Mouse (Mus musculus) neutrophil, adult 5-6 weeks (primary cell): ENCODE data around the gene Extl2. TPM values are rescaled to one million over a fixed set of nuclear protein-coding genes. Genes with fewer than 3 reads are reported as not detected.

Experiments
- ATAC-seq: fragments of 151-379, 151-347 bp; 2 replicates; pipeline ENCODE4 v1.8.0; 2017; ENCODE audit warnings: mild to moderate bottlenecking, moderate TSS enrichment; ENCODE audit not compliant: insufficient number of reproducible peaks, poor library complexity, low FRiP score, severe bottlenecking; ENCODE audit errors: extremely low read depth
- total RNA-seq: library from RNA; stranded (forward); fragments of 200-1000 nt; gene quantifications from 2 replicates; pipeline ENCODE4 v1.2.3, GENCODE M21; 2017

Gene Extl2
- total RNA-seq, 1 experiment from 2014 or later: 1.6 TPM

- ATAC-seq: no peak
Measured at GRCm38 (mm10) chr3:115996929-115997328, 10.3 kb upstream of the Extl2 start.

GRCm38 (mm10) chr3:116006284-116006977 lies 831 bp upstream of the Extl2 start:
- ATAC-seq: peak; percentile 65

- peak; percentile 45; the same call in 1 of the 2 replicates for ATAC-seq
Measured at GRCm38 (mm10) chr3:116007941-116008440, 729 bp downstream of the Extl2 start.

- ATAC-seq: no peak
Measured at GRCm38 (mm10) chr3:116009622-116010344, 2.5 kb downstream of the Extl2 start.

GRCm38 (mm10) chr3:116014901-116015300 lies 7.6 kb downstream of the Extl2 start:
- no peak for ATAC-seq

- ATAC-seq: no peak
Measured at GRCm38 (mm10) chr3:116016116-116016515, 8.9 kb downstream of the Extl2 start.

- ATAC-seq: no peak
Measured at GRCm38 (mm10) chr3:116018606-116019005, 11.3 kb downstream of the Extl2 start.

GRCm38 (mm10) chr3:116019136-116019535 lies 11.9 kb downstream of the Extl2 start:
- ATAC-seq: no peak

- no peak for ATAC-seq
Measured at GRCm38 (mm10) chr3:116024236-116024635, 17.0 kb downstream of the Extl2 start.

GRCm38 (mm10) chr3:116024669-116025068 lies 17.4 kb downstream of the Extl2 start:
- ATAC-seq: no peak

GRCm38 (mm10) chr3:116025701-116026100 lies 18.4 kb downstream of the Extl2 start:
- ATAC-seq: no peak

- no peak for ATAC-seq
Measured at GRCm38 (mm10) chr3:116026996-116027395, 19.7 kb downstream of the Extl2 start.

GRCm38 (mm10) chr3:116030152-116030788 lies 23.0 kb downstream of the Extl2 start:
- no peak for ATAC-seq

- ATAC-seq: no peak
Measured at GRCm38 (mm10) chr3:116033218-116033870, 26.1 kb downstream of the Extl2 start.

GRCm38 (mm10) chr3:116033871-116034222 lies 26.6 kb downstream of the Extl2 start:
- ATAC-seq: no peak

GRCm38 (mm10) chr3:116040776-116041175 lies 33.5 kb downstream of the Extl2 start:
- ATAC-seq: no peak

GRCm38 (mm10) chr3:116046000-116046399 lies 38.7 kb downstream of the Extl2 start:
- no peak for ATAC-seq

- ATAC-seq: no peak
Measured at GRCm38 (mm10) chr3:116047034-116047433, 39.8 kb downstream of the Extl2 start.

GRCm38 (mm10) chr3:116057078-116057477 lies 49.8 kb downstream of the Extl2 start:
- no peak for ATAC-seq
